Mouse (Mus musculus) cerebellum, adult 9-10 months (tissue): ENCODE measurements around the gene Arl3.

Source experiments
- DNase-seq: peaks from one replicate; pipeline ENCODE4 v3.0.0; 2022

Arl3 gene

DNA sequence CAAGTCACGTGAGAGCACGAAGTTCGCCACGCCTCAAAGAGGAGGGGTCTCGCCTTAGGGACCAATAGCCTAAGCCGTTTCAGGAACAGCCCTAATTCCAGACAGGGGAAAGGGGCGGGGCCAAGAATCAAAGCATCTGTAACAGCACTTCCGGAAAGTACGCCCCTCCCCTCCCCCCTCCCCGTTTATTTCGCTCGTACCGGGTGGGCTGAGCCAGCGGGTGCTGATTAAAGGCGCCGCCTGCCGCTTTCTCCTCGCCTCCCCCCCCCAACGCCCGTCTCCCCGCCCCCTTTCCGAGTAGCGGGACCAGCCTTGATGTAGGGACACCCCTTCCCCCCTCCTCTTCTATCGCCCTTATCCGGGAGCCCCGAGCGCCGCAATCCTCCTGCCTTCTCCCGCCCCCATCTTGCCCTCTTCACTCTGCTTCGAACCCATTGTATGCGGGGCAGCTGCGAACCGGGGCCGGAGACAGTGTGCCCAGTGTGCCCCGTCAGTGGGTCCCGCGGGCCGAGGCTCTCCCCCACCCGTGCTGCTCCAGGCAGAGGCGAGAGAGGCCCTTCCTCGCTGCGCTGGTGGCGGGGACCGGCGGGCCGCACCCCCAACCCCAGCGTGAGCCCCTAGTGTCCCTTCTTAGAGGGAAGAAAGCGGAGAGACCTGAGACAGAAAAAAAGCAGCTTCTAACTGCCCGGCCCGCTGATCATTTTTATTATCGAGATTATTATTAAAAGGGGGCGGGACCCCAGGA lies 73.0 kb downstream of the Arl3 start:
- DNase-seq, result peak; percentile 99

DNA sequence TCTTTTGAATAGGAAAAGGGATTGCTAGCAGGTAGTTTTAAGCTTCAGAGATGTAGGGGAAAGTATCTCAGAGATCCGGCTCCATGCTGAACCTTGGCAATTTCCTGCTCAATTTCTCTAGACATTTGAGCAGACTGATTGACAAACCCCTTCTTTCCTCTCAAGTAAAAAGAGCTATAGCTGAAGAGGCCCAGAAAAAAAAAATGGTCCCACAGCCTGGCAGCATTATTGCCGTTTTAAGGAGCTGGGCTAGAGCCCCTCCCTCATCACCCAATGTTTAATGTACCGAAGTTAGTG lies 73.5 kb downstream of the Arl3 start:
- no peak for DNase-seq

DNA sequence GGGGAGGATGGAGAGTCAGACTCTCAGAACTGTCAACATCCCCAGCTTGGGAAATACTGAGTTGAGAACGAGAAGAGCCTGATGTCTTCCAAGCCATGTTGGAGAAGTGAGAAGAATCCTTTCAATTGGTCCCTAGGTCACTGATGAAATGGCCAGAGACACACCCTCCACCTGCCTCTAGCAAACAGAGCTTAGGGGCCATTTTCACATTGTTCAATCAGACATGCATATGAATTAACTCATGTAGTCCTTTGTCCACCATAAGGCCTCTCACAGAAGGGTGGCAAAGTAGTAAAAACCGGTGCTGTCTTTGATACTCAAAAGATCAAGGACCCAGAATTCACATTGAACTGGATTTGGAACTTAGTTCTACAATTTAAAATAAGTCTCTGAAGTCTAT lies 75.8 kb downstream of the Arl3 start:
- DNase-seq, result no peak

DNA sequence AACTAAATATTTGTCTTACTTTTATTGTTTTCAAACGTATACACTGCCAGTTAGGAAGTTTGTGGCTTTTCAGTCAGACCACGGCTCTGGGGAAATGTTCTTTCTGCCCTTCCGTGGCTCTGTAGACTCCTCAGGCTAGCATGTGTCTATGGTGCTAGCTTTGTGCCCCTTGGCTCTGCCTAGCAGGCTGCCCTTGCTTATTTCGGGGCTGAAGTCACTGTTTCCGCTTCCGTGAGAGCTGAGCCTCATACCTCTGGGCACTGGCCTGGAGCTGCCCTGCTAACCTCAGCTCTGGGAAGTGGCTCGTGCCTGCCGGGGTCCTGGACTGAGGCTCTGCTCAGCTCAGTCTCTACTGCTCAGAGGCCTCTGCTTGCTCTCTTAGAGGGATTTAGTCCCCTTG lies 77.9 kb downstream of the Arl3 start:
- DNase-seq, result no peak

- no peak for DNase-seq
Observed at GRCm38 (mm10) chr19:46490634-46491033, 82.4 kb downstream of the Arl3 start.

DNA sequence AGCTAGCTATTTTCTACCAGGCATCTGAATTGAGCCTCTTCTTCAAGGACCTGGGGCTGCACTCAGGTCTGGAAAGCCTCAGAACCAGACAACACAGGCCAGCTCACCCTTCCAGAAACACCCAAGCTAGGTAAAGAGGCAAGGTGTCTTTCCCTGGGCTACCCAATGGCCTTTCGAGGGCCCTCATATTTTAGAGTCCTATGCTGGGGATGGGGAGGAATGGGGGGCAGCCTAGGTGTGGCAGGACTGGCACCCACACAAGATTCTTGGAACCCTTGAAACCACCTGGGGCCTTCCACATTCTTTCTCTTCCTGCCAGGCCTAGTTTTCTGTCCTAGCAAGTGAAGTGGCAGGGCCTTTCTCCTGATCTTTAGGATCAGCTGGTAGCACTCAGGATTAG lies 83.5 kb downstream of the Arl3 start:
- no peak for DNase-seq

DNA sequence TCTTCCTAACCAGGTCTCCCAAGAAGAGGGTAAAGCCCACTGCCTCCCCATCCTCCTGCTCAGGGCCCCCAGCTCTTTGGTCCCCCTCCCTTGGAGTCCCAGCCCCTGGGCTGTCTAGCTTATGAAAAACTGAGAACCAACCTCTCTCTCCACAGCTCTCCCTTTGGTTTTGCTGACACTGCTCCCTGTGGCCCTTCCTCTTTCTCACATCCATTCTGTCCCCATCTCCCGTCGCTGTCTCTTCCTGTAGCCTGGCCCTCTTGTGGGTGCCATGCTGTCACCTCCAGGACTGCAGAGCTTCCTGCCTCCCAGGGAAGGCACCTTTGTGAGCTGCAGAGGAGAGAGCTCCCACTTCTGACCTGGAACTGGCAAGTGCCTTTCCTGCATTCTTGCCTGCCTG lies 86.3 kb downstream of the Arl3 start:
- DNase-seq, result no peak

- DNase-seq, result no peak
Observed at GRCm38 (mm10) chr19:46485847-46486246, 87.2 kb downstream of the Arl3 start.

DNA sequence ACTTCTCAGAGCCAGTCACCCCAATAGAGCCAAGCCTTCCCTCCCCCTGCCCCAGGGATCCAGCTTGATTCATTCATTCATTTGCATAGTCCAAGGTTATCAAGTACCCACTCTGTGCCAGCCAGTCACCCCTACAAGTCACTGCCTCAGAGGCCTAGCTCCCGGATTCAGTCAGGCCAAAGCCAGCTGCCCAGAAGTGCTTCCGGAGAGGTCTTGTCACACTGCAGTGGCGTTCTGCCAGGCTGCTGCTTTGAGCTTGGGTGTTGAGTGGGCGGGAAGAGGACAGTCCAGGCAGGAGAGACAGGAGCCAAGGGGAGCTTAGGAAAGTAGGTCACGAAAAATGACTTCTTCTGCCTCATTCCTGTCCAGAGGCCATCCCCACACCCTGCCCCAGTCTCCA lies 88.5 kb downstream of the Arl3 start:
- peak; percentile 59 for DNase-seq

DNA sequence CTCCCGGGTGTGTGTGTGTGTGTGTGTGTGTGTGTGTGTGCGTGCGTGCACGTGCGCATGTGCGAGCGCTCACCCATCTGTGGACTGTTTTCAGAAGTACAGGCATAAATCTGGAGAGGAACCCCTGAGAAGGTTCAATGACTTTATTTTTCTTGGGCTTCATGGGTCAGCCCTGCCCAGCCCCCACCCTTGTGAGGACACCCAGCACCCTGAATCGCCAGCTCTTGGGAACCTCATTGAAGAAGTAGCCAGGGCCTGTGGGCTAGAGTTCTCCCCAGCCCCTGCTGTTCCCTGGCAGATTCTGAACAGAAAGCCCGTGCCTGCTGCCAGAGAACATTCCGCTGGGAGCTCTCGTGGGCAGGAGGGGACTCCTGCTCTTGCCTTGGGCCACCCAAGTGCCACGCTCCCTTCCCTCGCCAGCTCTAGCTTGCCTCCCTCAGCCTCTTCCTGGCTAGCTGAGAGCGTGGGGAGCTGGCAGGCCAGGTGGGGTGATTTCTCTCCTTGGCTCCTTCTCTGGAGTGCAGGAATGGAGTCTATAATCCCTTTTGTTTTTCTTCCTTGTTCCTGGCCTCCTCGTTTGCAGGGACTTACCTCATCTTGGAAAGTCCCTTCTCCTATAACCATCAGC lies 89.2 kb downstream of the Arl3 start:
- DNase-seq, result peak; percentile 44

DNA sequence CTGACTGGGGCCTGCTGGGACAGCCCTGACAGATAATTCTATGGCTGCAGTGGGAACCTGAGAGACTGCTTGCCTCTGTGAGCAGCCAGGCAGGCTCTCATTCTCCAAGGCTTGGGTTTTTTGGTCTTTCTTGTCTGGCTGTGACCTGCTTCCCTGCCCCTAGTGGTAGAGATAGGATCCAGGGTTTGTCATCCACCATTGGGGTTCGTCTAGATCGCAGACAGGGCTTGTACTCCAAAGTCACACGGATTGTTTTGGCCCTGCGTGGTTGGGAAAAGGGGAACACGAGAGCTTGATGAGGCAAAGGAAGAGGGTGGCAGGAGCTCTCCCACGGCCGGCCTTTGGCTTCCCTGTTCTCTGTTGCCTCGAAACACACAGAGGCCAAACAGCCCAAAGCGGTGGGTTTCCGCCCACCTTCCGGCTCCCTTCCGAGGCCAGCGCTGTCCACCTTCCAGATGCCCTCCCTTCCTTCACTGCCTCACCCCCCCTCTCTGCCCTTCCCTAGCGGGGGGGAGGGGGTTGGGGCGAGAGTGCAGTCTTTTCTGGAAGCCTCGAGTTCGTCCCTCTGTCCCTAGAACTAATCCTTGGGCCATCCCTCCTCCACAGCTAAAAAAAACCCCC lies 90.0 kb downstream of the Arl3 start:
- DNase-seq, result peak; percentile 36

- DNase-seq, result no peak
Observed at GRCm38 (mm10) chr19:46481756-46482155, 91.2 kb downstream of the Arl3 start.

GRCm38 (mm10) chr19:46481352-46481751 lies 91.6 kb downstream of the Arl3 start:
- no peak for DNase-seq
